22 mouse cellular contexts compared by ENCODE assay signal in the genomic region with DNA sequence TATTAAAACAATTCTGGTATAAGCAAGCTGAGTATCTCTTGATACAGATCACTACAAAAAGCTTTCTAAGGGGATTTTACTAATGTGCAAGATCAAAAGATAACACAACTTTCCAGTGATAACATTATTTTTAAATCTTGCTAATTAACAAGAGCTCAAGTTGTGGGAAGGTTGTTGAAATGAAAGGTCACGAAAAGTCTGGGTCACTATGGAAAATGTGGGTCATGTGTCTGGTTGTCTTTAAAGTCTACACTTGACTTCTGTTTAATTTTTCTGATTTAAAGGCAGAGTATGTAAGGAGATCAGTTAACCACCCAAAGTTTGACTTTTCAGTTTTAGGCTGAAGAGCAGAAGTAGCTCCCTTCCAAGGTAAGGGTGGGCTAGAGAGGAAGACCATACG. TPM values are rescaled to one million over a fixed set of nuclear protein-coding genes. Genes with fewer than 3 reads are reported as not detected.
A peak's percentile ranks its signal among the peaks of the same experiment; 100 is the strongest.
DNase-seq lines count a peak whose midpoint lies in the region; ATAC-seq and TF ChIP-seq lines count a peak whose summit lies in the region.
"Had no signal": no experiment of that assay in that cellular context is flagged by ENCODE, and none has a peak within 500 bp of the region (broad histone marks: within the 10 kb centered on the region; RNA-seq: fewer than 3 reads in every experiment).

No protein-coding gene starts in this region.

- peak; percentile 58 for DNase-seq in CD4-positive, CD25-positive, alpha-beta regulatory T cell, adult 2 months (ENCODE audit: low read depth, low spot score)
- no peak for DNase-seq in thymus, adult 2 months
- DNase-seq in thymus, postnatal 4 days: no peak
- no peak for DNase-seq in left cerebral cortex, adult 11 months (ENCODE audit: low spot score)
- DNase-seq: adrenal gland, adult 2 months; adrenal gland, postnatal 10 days; adrenal gland, postnatal 25 days; cerebellum, adult 11 months; cerebellum, adult 18-20 months; cerebellum, adult 8-10 months; cerebellum, adult 9-11 months; cerebellum, postnatal 14 days; cerebellum, postnatal 36 days; embryo, embryonic 11 days had no signal

- no peaks in the 10 kb centered on the region for H3K27me3 ChIP-seq in thymus, adult 2 months (ENCODE audit: control insufficient read depth, insufficient read depth, low read length)
- H3K27me3 ChIP-seq: embryonic facial prominence, embryonic 13.5 days; embryonic facial prominence, embryonic 15.5 days; forebrain, embryonic 12.5 days had no signal

- H3K27ac ChIP-seq in thymus, adult 2 months (ENCODE audit: control insufficient read depth, insufficient read depth, low read length): peak overlapping the region; percentile 31; the same call in 1 of the 2 replicates
- H3K27ac ChIP-seq: embryonic facial prominence, embryonic 13.5 days; embryonic facial prominence, embryonic 15.5 days; forebrain, embryonic 10.5 days; forebrain, embryonic 12.5 days had no signal

- H3K36me3 ChIP-seq in thymus, adult 2 months (ENCODE audit: control insufficient read depth, insufficient read depth, low read length): no peaks in the 10 kb centered on the region
- H3K36me3 ChIP-seq: embryonic facial prominence, embryonic 13.5 days; embryonic facial prominence, embryonic 15.5 days; forebrain, embryonic 10.5 days; forebrain, embryonic 12.5 days had no signal

- no peak for ATAC-seq in CD4-positive, CD25-positive, alpha-beta regulatory T cell, adult 4 months
- ATAC-seq: forebrain, embryonic 14.5 days; forebrain, embryonic 16.5 days had no signal

- peaks cover 22% of the 10 kb centered on the region for H3K4me1 ChIP-seq in thymus, adult 2 months (replicated peaks; ENCODE audit: control insufficient read depth, insufficient read depth, low read length)
- H3K4me1 ChIP-seq: embryonic facial prominence, embryonic 13.5 days; embryonic facial prominence, embryonic 15.5 days; forebrain, embryonic 10.5 days; forebrain, embryonic 12.5 days had no signal

- WGBS in thymus, adult 2 months: 90% methylated on average over 2 of the region's 2 CpGs

- TF ChIP-seq POLR2A in thymus, adult 2 months (IDR thresholded peaks at IDR 0.05; ENCODE audit: control insufficient read depth, extremely low read depth, insufficient read depth, low read length, poor library complexity): no peak

- no peak overlapping the region for H3K4me3 ChIP-seq in thymus, adult 2 months (ENCODE audit: control insufficient read depth, insufficient read depth, low read length)
- H3K4me3 ChIP-seq: embryonic facial prominence, embryonic 13.5 days; embryonic facial prominence, embryonic 15.5 days; erythroblast, embryonic 14.5 days; forebrain, embryonic 10.5 days; forebrain, embryonic 12.5 days had no signal

- TF ChIP-seq CTCF in thymus, adult 2 months (IDR thresholded peaks at IDR 0.05; ENCODE audit: borderline replicate concordance, control insufficient read depth, extremely low read depth, insufficient read depth, low read length, poor library complexity): no peak

RNA-seq across cellular contexts. Expression of a gene that starts 57.5 kb away (rescaled TPM):
- 10 to 100 TPM; 83.8 to 89.5 TPM for polyA plus RNA-seq in CD4-positive, CD25-positive, alpha-beta regulatory T cell, adult 4 months (2017; shearing (Covaris generic))
- polyA plus RNA-seq in thymus, adult 2 months (2012; rRNA removed): 22.2 and 28.0 TPM in 2 replicates
